Mouse (Mus musculus) B cell, adult 62 days (primary cell): ENCODE measurements around the gene Zfp14. TPM values are rescaled to one million over a fixed set of nuclear protein-coding genes. Genes with fewer than 3 reads are reported as not detected.

Source experiments
- total RNA-seq: library from RNA; stranded (reverse); gene quantifications from 4 replicates; pipeline ENCODE4 v1.2.4, GENCODE M21; 2023

The Zfp14 gene
- 2.8 to 4.2 TPM (median 2.9 TPM) in 4 replicates for total RNA-seq

GRCm38 (mm10) chr7:30050882-30051548 lies at the start of gene Zfp14:
Gene Zfp14, minus strand, starts transcription at chr7:30051380.

DNA sequence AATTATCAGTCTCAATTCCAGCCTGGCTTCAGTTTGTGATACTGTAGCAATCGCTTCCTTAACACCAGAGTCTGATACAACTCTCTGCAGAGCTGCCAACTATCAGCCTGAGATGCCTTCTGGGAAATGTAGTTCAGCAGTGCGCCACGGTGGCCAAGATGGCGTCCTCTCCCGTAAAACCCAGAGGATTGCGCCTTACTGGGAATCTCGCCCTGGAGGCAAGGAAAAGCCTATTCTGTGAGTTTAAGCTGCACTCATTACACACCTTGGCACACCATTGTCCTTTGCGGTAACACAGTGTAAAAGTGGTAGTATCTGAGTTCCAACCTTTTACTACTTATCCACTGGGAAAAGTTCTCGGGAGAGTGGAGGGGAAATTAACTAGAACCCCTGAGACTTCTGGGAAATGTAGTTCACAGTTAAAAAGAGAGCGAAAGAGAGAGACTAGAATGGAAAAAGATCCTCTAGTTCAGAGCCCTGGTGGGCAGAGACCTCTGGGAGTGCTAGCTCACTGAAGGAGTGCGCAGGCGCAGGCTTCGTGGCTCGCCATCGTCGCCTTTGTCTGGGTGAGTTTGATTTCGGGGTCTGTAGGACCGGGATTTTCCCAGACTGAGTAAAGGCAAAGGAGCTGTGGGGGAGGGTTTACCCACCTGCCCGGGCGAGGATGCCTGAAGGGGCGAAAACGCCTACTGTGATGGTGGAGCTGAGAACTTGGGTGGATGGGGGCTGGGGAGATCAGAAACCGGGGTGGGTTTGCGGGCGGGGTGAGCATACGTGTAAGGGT lies 43.7 kb upstream of the Zfp14 start, which contains the start of gene Zfp260:
Gene Zfp260, plus strand, starts transcription at position 132 of the 784 bp plus-strand sequence.

GRCm38 (mm10) chr7:30090092-30090969 lies 39.2 kb upstream of the Zfp14 start, which contains the start of the genes Gm26920 and Zfp566:
Gene Gm26920, minus strand, starts transcription at chr7:30090410.
Gene Zfp566, minus strand, starts transcription at chr7:30090527.

DNA sequence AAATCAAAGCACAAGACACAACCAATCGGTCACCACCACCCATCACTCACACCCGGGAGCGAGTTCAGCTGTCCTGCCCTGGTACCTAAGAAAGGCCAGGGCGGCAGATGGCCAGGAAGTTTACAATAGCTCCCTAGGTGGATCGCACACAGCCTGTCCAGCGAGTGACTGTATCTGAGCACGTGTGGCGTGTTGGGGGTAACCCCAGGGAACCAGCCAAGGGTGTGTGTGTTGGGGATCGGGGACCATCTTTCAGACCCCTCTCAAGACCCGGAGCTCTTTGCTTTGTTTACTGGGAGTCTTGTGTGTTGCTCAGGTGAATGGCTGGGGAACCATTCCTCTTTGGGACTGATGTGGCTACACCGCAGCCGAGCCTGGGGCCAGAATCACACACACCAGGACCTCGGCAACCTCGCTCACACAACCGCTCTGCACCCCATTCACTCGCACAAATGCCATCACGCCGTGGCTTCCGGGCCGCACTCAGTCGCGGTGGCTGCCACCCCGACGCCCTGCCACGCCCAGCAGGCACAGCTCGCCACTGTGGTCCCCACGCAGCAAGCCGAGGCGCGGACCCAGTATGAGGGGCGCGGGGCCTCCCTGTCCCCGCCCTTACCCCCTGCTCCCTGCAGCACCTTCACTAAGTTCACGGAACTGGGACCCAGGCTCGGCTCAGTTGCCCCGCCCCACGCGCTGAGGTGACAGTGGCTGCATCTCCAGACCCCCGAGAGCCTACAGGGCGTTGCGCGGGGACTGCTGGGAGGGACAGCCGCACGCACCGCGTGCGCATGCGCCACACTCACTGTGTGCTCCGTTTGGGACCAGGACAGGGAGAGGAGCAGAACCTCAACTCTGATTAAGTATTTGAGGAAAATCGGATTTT lies 21.2 kb upstream of the Zfp14 start, which contains the start of gene Zfp82:
Gene Zfp82, minus strand, starts transcription at position 755 of the 883 bp plus-strand sequence.

Other genes with a start within 250 kb of the Zfp14 start
- 9.1 to 11.9 TPM (median 10.4 TPM) in 4 replicates for gene Zfp790, start 235.3 kb downstream of the Zfp14 start, total RNA-seq
- 3.8 to 4.8 TPM (median 4.7 TPM) in 4 replicates for gene Zfp940, start 197.7 kb downstream of the Zfp14 start, total RNA-seq
- 11.6 to 16.9 TPM (median 15.0 TPM) in 4 replicates for gene Zfp420, start 191.4 kb downstream of the Zfp14 start, total RNA-seq
- gene Zfp27, start 144.8 kb downstream of the Zfp14 start, total RNA-seq, result 7.7 to 11.1 TPM (median 10.1 TPM) in 4 replicates
- gene Zfp383, start 143.2 kb downstream of the Zfp14 start, total RNA-seq, result 2.9 to 5.3 TPM (median 4.5 TPM) in 4 replicates
- 8.1 to 11.9 TPM (median 10.2 TPM) in 4 replicates for gene Zfp74, start 97.3 kb downstream of the Zfp14 start, total RNA-seq
- 21.7 to 29.4 TPM (median 24.5 TPM) in 4 replicates for gene Zfp568, start 67.4 kb downstream of the Zfp14 start, total RNA-seq
- 2.3 to 4.9 TPM (median 4.0 TPM) in 4 replicates for gene Zfp82, start 21.5 kb upstream of the Zfp14 start, total RNA-seq
- gene Gm26920, start 39.0 kb upstream of the Zfp14 start, total RNA-seq, result 1.4 TPM in 1 of 4 replicates, not detected in the others
- 3.4 to 7.1 TPM (median 5.3 TPM) in 4 replicates for gene Zfp566, start 39.1 kb upstream of the Zfp14 start, total RNA-seq
- gene Zfp260, start 43.4 kb upstream of the Zfp14 start, total RNA-seq, result 21.4 to 32.3 TPM (median 22.1 TPM) in 4 replicates
- 11.9 to 15.5 TPM (median 15.2 TPM) in 4 replicates for gene Zfp382, start 70.6 kb upstream of the Zfp14 start, total RNA-seq
- 43.1 to 54.7 TPM (median 48.2 TPM) in 4 replicates for gene Zfp146, start 118.4 kb upstream of the Zfp14 start, total RNA-seq
- not detected in 4 replicates for gene Cox7a1, start 132.8 kb upstream of the Zfp14 start, total RNA-seq
- gene Capns1, start 147.4 kb upstream of the Zfp14 start, total RNA-seq, result 170 to 185 TPM (median 179 TPM) in 4 replicates
- gene Polr2i, start 180.6 kb upstream of the Zfp14 start, total RNA-seq, result 34.3 to 44.9 TPM (median 41.8 TPM) in 4 replicates
- 30.0 to 41.9 TPM (median 35.3 TPM) in 4 replicates for gene Tbcb, start 180.9 kb upstream of the Zfp14 start, total RNA-seq
- not detected in 4 replicates for gene Ovol3, start 184.3 kb upstream of the Zfp14 start, total RNA-seq
- gene Thap8, start 228.7 kb upstream of the Zfp14 start, total RNA-seq, result 1.2 to 2.7 TPM (median 1.7 TPM) in 4 replicates
- 6.4 to 9.9 TPM (median 8.2 TPM) in 4 replicates for gene Wdr62, start 229.0 kb upstream of the Zfp14 start, total RNA-seq
- 1.2 TPM in 1 of 4 replicates, not detected in the others for gene Clip3, start 240.3 kb upstream of the Zfp14 start, total RNA-seq